Mouse (Mus musculus) activated CD4-positive, CD25-positive, alpha-beta regulatory T cell, adult 4 months (primary cell): ENCODE data around the gene Gm29666. TPM values are rescaled to one million over a fixed set of nuclear protein-coding genes. Genes with fewer than 3 reads are reported as not detected.
A peak's percentile ranks its signal among the peaks of the same experiment; 100 is the strongest.

ENCODE experiments used
- ATAC-seq: one replicate; pipeline ENCODE4 v1.8.0; 2017
- polyA plus RNA-seq, 2 experiments: library from polyadenylated mRNA; unstranded; fragments of 100-300 nt; shearing (Covaris generic); gene quantifications; one replicate each; pipeline ENCODE4 v1.2.1; 2017

Gm29666 gene
- polyA plus RNA-seq, result under 1 TPM; 0.55 to 0.89 TPM

GRCm38 (mm10) chr15:84919938-84920337 lies at the start of gene Gm29666:
Gm29666 (minus strand) TSS chr15:84920038.
- no peak for ATAC-seq

- ATAC-seq, result no peak
Observed at GRCm38 (mm10) chr15:84968534-84968933, 48.7 kb upstream of the Gm29666 start.

- ATAC-seq, result no peak
Observed at GRCm38 (mm10) chr15:84965575-84966360, 45.9 kb upstream of the Gm29666 start.

- ATAC-seq, result no peak
Observed at GRCm38 (mm10) chr15:84964771-84965170, 44.9 kb upstream of the Gm29666 start.

GRCm38 (mm10) chr15:84962518-84962917 lies 42.7 kb upstream of the Gm29666 start:
- ATAC-seq, result no peak

GRCm38 (mm10) chr15:84960692-84961091 lies 40.9 kb upstream of the Gm29666 start:
- no peak for ATAC-seq

- no peak for ATAC-seq
Observed at GRCm38 (mm10) chr15:84959891-84960290, 40.1 kb upstream of the Gm29666 start.

GRCm38 (mm10) chr15:84958331-84958730 lies 38.5 kb upstream of the Gm29666 start:
- no peak for ATAC-seq

GRCm38 (mm10) chr15:84957851-84958250 lies 38.0 kb upstream of the Gm29666 start:
- ATAC-seq, result no peak

GRCm38 (mm10) chr15:84953259-84953658 lies 33.4 kb upstream of the Gm29666 start:
- ATAC-seq, result no peak

- ATAC-seq, result no peak
Observed at GRCm38 (mm10) chr15:84950053-84950452, 30.2 kb upstream of the Gm29666 start.

- ATAC-seq, result no peak
Observed at GRCm38 (mm10) chr15:84948990-84949389, 29.2 kb upstream of the Gm29666 start.

- no peak for ATAC-seq
Observed at GRCm38 (mm10) chr15:84944319-84944718, 24.5 kb upstream of the Gm29666 start.

GRCm38 (mm10) chr15:84942647-84943285 lies 22.9 kb upstream of the Gm29666 start:
- ATAC-seq, result no peak

- no peak for ATAC-seq
Observed at GRCm38 (mm10) chr15:84940102-84940501, 20.3 kb upstream of the Gm29666 start.

- ATAC-seq, result no peak
Observed at GRCm38 (mm10) chr15:84934901-84935300, 15.1 kb upstream of the Gm29666 start.

- ATAC-seq, result no peak
Observed at GRCm38 (mm10) chr15:84932351-84932750, 12.5 kb upstream of the Gm29666 start.

GRCm38 (mm10) chr15:84925495-84926018 lies 5.7 kb upstream of the Gm29666 start:
- ATAC-seq, result no peak

- no peak for ATAC-seq
Observed at GRCm38 (mm10) chr15:84924781-84925315, 5.0 kb upstream of the Gm29666 start.

GRCm38 (mm10) chr15:84923508-84924181 lies 3.8 kb upstream of the Gm29666 start:
- peak; percentile 41 for ATAC-seq

GRCm38 (mm10) chr15:84922884-84923507 lies 3.2 kb upstream of the Gm29666 start, which contains the start of gene Nup50:
Nup50 (plus strand) TSS chr15:84923411.
- peak; percentile 75 for ATAC-seq

- no peak for ATAC-seq
Observed at GRCm38 (mm10) chr15:84913201-84913600, 6.6 kb downstream of the Gm29666 start.
